Mouse (Mus musculus): ENCODE results near the gene Mylk2. TPM values are rescaled to one million over a fixed set of nuclear protein-coding genes. Genes with fewer than 3 reads are reported as not detected.

The Mylk2 gene
- polyA plus RNA-seq (2012; rRNA removed): 0.20 and 0.34 TPM in 2 replicates

GRCm38 (mm10) chr2:152911031-152911430, at the start of gene Mylk2:
Gene Mylk2 (plus strand): TSS chr2:152911352.
- no peak within 1 kb of the TSS for H3K27ac ChIP-seq (ENCODE audit: control insufficient read depth, insufficient read depth, low read length)
- H3K4me3 ChIP-seq (ENCODE audit: control insufficient read depth, insufficient read depth, low read length): no peak within 1 kb of the TSS
- no peaks in the 10 kb centered on the region for H3K36me3 ChIP-seq (ENCODE audit: control insufficient read depth, insufficient read depth, low read length)
- WGBS: 36% methylated on average over 12 of the region's 12 CpGs
- peaks cover 18% of the 10 kb centered on the region for H3K4me1 ChIP-seq (replicated peaks; ENCODE audit: control insufficient read depth, insufficient read depth, low read length)
- H3K27me3 ChIP-seq (ENCODE audit: control insufficient read depth, insufficient read depth, low read length): no peaks in the 10 kb centered on the region; the same call in 1 of the 2 replicates
- no peak for DNase-seq
- no peak for TF ChIP-seq CTCF (IDR thresholded peaks at IDR 0.05; ENCODE audit: borderline replicate concordance, control insufficient read depth, extremely low read depth, insufficient read depth, low read length, poor library complexity)
- TF ChIP-seq POLR2A (IDR thresholded peaks at IDR 0.05; ENCODE audit: control insufficient read depth, extremely low read depth, insufficient read depth, low read length, poor library complexity): no peak

GRCm38 (mm10) chr2:152861891-152862290, 49.3 kb upstream of the Mylk2 start:
- H3K36me3 ChIP-seq (ENCODE audit: control insufficient read depth, insufficient read depth, low read length): peaks cover 47% of the 10 kb centered on the region
- DNase-seq: no peak
- TF ChIP-seq CTCF (IDR thresholded peaks at IDR 0.05; ENCODE audit: borderline replicate concordance, control insufficient read depth, extremely low read depth, insufficient read depth, low read length, poor library complexity): no peak
- no peak for TF ChIP-seq POLR2A (IDR thresholded peaks at IDR 0.05; ENCODE audit: control insufficient read depth, extremely low read depth, insufficient read depth, low read length, poor library complexity)
- no peak overlapping the region for H3K4me3 ChIP-seq (ENCODE audit: control insufficient read depth, insufficient read depth, low read length)
- no peaks in the 10 kb centered on the region for H3K27me3 ChIP-seq (ENCODE audit: control insufficient read depth, insufficient read depth, low read length)
- H3K4me1 ChIP-seq (replicated peaks; ENCODE audit: control insufficient read depth, insufficient read depth, low read length): no peaks in the 10 kb centered on the region
- H3K27ac ChIP-seq (ENCODE audit: control insufficient read depth, insufficient read depth, low read length): no peak overlapping the region
- 98% methylated on average over 1 of the region's 1 CpGs for WGBS

GRCm38 (mm10) chr2:152862638-152863037, 48.5 kb upstream of the Mylk2 start:
- Histone ChIP-seq H3K36me3 (ENCODE audit: control insufficient read depth, insufficient read depth, low read length) (peaks cover 47% of the 10 kb centered on the region), H3K27me3 (ENCODE audit: control insufficient read depth, insufficient read depth, low read length) (no peaks in the 10 kb centered on the region), H3K4me3 (ENCODE audit: control insufficient read depth, insufficient read depth, low read length) (no peak overlapping the region), H3K27ac (ENCODE audit: control insufficient read depth, insufficient read depth, low read length) (no peak overlapping the region), H3K4me1 (replicated peaks; ENCODE audit: control insufficient read depth, insufficient read depth, low read length) (no peaks in the 10 kb centered on the region)
- WGBS: 95% methylated on average over 3 of the region's 3 CpGs
- TF ChIP-seq CTCF (IDR thresholded peaks at IDR 0.05; ENCODE audit: borderline replicate concordance, control insufficient read depth, extremely low read depth, insufficient read depth, low read length, poor library complexity): no peak
- DNase-seq: no peak

- over 99% methylated on average over 6 of the region's 6 CpGs for WGBS
- Histone ChIP-seq H3K27me3 (ENCODE audit: control insufficient read depth, insufficient read depth, low read length) (no peaks in the 10 kb centered on the region), H3K27ac (ENCODE audit: control insufficient read depth, insufficient read depth, low read length) (no peak overlapping the region), H3K4me3 (ENCODE audit: control insufficient read depth, insufficient read depth, low read length) (no peak overlapping the region), H3K36me3 (ENCODE audit: control insufficient read depth, insufficient read depth, low read length) (peaks cover 40% of the 10 kb centered on the region), H3K4me1 (replicated peaks; ENCODE audit: control insufficient read depth, insufficient read depth, low read length) (no peaks in the 10 kb centered on the region)
- no peak for TF ChIP-seq POLR2A (IDR thresholded peaks at IDR 0.05; ENCODE audit: control insufficient read depth, extremely low read depth, insufficient read depth, low read length, poor library complexity)
- no peak for TF ChIP-seq CTCF (IDR thresholded peaks at IDR 0.05; ENCODE audit: borderline replicate concordance, control insufficient read depth, extremely low read depth, insufficient read depth, low read length, poor library complexity)
- no peak for DNase-seq
These were observed 47.8 kb upstream of the Mylk2 start for GRCm38 (mm10) chr2:152863346-152863745.

- WGBS: 99% methylated on average over 3 of the region's 3 CpGs
- Histone ChIP-seq H3K4me3 (ENCODE audit: control insufficient read depth, insufficient read depth, low read length) (no peak overlapping the region), H3K27me3 (ENCODE audit: control insufficient read depth, insufficient read depth, low read length) (no peaks in the 10 kb centered on the region), H3K27ac (ENCODE audit: control insufficient read depth, insufficient read depth, low read length) (no peak overlapping the region), H3K36me3 (ENCODE audit: control insufficient read depth, insufficient read depth, low read length) (peaks cover 82% of the 10 kb centered on the region), H3K4me1 (replicated peaks; ENCODE audit: control insufficient read depth, insufficient read depth, low read length) (no peaks in the 10 kb centered on the region)
- DNase-seq: no peak
- TF ChIP-seq POLR2A (IDR thresholded peaks at IDR 0.05; ENCODE audit: control insufficient read depth, extremely low read depth, insufficient read depth, low read length, poor library complexity): no peak
- TF ChIP-seq CTCF (IDR thresholded peaks at IDR 0.05; ENCODE audit: borderline replicate concordance, control insufficient read depth, extremely low read depth, insufficient read depth, low read length, poor library complexity): no peak
These were observed 32.9 kb upstream of the Mylk2 start for GRCm38 (mm10) chr2:152878239-152878638.

GRCm38 (mm10) chr2:152880898-152881297, 30.3 kb upstream of the Mylk2 start:
- no peak overlapping the region for H3K4me3 ChIP-seq (ENCODE audit: control insufficient read depth, insufficient read depth, low read length)
- no peaks in the 10 kb centered on the region for H3K4me1 ChIP-seq (replicated peaks; ENCODE audit: control insufficient read depth, insufficient read depth, low read length)
- 93% methylated on average over 13 of the region's 13 CpGs for WGBS
- DNase-seq: no peak
- peaks cover 88% of the 10 kb centered on the region for H3K36me3 ChIP-seq (ENCODE audit: control insufficient read depth, insufficient read depth, low read length)
- no peaks in the 10 kb centered on the region for H3K27me3 ChIP-seq (ENCODE audit: control insufficient read depth, insufficient read depth, low read length)
- no peak overlapping the region for H3K27ac ChIP-seq (ENCODE audit: control insufficient read depth, insufficient read depth, low read length)
- TF ChIP-seq POLR2A (IDR thresholded peaks at IDR 0.05; ENCODE audit: control insufficient read depth, extremely low read depth, insufficient read depth, low read length, poor library complexity) (no peak), CTCF (IDR thresholded peaks at IDR 0.05; ENCODE audit: borderline replicate concordance, control insufficient read depth, extremely low read depth, insufficient read depth, low read length, poor library complexity) (no peak)

GRCm38 (mm10) chr2:152884101-152884645, 27.0 kb upstream of the Mylk2 start:
- DNase-seq: no peak
- H3K27me3 ChIP-seq (ENCODE audit: control insufficient read depth, insufficient read depth, low read length): no peaks in the 10 kb centered on the region
- H3K4me1 ChIP-seq (replicated peaks; ENCODE audit: control insufficient read depth, insufficient read depth, low read length): no peaks in the 10 kb centered on the region
- H3K36me3 ChIP-seq (ENCODE audit: control insufficient read depth, insufficient read depth, low read length): peaks cover 87% of the 10 kb centered on the region
- TF ChIP-seq CTCF (IDR thresholded peaks at IDR 0.05; ENCODE audit: borderline replicate concordance, control insufficient read depth, extremely low read depth, insufficient read depth, low read length, poor library complexity): no peak
- TF ChIP-seq POLR2A (IDR thresholded peaks at IDR 0.05; ENCODE audit: control insufficient read depth, extremely low read depth, insufficient read depth, low read length, poor library complexity): no peak
- H3K4me3 ChIP-seq (ENCODE audit: control insufficient read depth, insufficient read depth, low read length): no peak overlapping the region
- WGBS: 99% methylated on average over 6 of the region's 6 CpGs
- H3K27ac ChIP-seq (ENCODE audit: control insufficient read depth, insufficient read depth, low read length): no peak overlapping the region

Measured in thymus, adult 2 months (tissue).